Mouse (Mus musculus) macrophage (primary cell): ENCODE measurements at regions not wholly inside any gene's neighbourhood (a gene's known extent, or its start where the extent isn't known, plus 50 kb on each side); places are given as distances from the start of the nearest gene placed in this dataset.
"Not testable (repeated sequence)": the region's sequence is repeated elsewhere in the genome, so short reads cannot be mapped to it uniquely, and the experiment has no call there.

Experiments
- H3K27ac ChIP-seq: fragments of 350-480 bp; formaldehyde crosslinking; 2 replicates; pipeline ENCODE4 v1.9.0; 2021
- H3K36me3 ChIP-seq: fragments of 350-480 bp; formaldehyde crosslinking; 2 replicates; pipeline ENCODE4 v1.9.0; 2021; ENCODE audit errors: inconsistent target
- H3K4me3 ChIP-seq: fragments of 350-480 bp; formaldehyde crosslinking; 2 replicates; pipeline ENCODE4 v1.9.0; 2021; ENCODE audit errors: inconsistent target
- H3K79me2 ChIP-seq: fragments of 350-480 bp; formaldehyde crosslinking; 2 replicates; pipeline ENCODE4 v1.9.0; 2021; ENCODE audit errors: inconsistent target
- WGBS: methylation state at CpG from one replicate; pipeline ENCODE4 v1.1.7; 2026; ENCODE audit warnings: inconsistent platforms; ENCODE audit not compliant: missing documents; 5-methylcytosine and 5-hydroxymethylcytosine counted together

GRCm38 (mm10) chr16:29764376-29764775 lies 185.2 kb downstream of the Opa1 start:
- no peaks in the 10 kb centered on the region for H3K36me3 ChIP-seq
- H3K4me3 ChIP-seq: no peak overlapping the region
- no peak overlapping the region for H3K27ac ChIP-seq
- H3K79me2 ChIP-seq: no peaks in the 10 kb centered on the region
- WGBS: 80% methylated on average over 1 of the region's 1 CpGs

DNA sequence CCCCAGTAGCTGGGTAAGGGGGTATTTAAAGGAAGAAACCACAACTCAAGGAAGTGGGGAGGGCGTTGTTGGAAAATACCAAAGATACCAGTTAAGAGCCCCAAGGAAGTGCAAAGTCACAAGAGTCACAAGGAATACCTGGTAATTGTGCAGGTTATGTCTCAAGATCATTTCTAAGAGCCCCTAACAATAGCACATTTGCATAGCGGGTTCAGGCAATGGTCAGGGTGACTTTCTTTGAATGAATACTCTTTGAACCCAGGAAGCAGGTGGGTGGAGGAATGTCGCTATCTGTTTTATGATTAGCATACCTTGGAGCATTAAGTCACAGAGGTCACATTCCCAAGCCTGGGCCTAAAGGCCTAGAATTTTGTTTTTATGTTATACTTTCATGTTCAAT lies 186.7 kb downstream of the Opa1 start:
- WGBS: 84% methylated on average over 2 of the region's 3 CpGs

DNA sequence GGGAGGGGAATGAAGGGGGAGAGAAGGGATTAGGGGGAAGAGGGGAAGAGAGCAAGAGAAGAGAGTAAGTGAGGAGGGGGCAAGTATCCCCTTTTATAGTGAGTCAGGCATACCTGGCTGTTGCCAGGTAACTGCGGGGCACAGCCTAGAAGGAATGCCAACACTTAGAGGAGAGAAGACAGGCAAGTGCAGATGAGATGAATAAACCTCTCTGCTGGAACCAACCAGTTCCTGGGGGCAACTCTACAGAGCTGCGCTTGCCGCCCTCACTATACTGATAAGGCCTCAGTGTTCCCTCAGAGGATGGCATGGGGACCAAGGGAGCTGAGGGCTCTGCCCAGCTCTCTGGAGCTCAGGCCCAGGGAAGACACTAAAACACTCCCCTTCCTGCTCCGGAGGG lies 192.2 kb downstream of the Opa1 start:
- H3K36me3 ChIP-seq: no peaks in the 10 kb centered on the region
- 80% methylated on average over 3 of the region's 4 CpGs for WGBS
- H3K79me2 ChIP-seq: no peaks in the 10 kb centered on the region
- no peak overlapping the region for H3K27ac ChIP-seq
- no peak overlapping the region for H3K4me3 ChIP-seq

More for the DNA sequence above, 186.7 kb downstream of the Opa1 start:
- not testable (repeated sequence) for H3K27ac ChIP-seq, H3K36me3 ChIP-seq, H3K79me2 ChIP-seq, H3K4me3 ChIP-seq

GRCm38 (mm10) chr16:29771728-29772608 lies 192.8 kb downstream of the Opa1 start:
- 74% methylated on average over 13 of the region's 13 CpGs for WGBS
- no peaks in the 10 kb centered on the region for H3K36me3 ChIP-seq
- no peak overlapping the region for H3K4me3 ChIP-seq
- H3K27ac ChIP-seq: no peak overlapping the region
- no peaks in the 10 kb centered on the region for H3K79me2 ChIP-seq

DNA sequence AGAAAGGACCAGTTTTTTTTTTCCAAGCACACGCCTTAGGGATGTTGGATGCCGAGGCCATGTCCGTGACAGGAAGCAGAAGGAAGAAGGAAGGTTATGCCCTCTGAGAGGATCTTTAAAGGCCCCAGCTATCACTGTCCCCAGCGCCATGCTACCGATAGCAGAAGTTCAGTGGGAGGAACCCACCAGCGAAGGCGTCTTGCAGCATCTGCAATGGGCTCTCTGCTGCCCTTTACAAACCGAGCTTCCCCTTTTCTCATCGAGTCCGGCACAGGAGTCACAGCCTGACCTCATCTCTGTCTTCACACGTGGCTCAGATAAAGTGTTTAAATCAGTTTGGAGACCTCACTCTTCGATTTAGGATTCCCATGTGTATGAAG lies 193.5 kb downstream of the Opa1 start:
- no peaks in the 10 kb centered on the region for H3K36me3 ChIP-seq
- H3K79me2 ChIP-seq: no peaks in the 10 kb centered on the region
- H3K4me3 ChIP-seq: no peak overlapping the region
- WGBS: 16% methylated on average over 12 of the region's 12 CpGs
- no peak overlapping the region for H3K27ac ChIP-seq

DNA sequence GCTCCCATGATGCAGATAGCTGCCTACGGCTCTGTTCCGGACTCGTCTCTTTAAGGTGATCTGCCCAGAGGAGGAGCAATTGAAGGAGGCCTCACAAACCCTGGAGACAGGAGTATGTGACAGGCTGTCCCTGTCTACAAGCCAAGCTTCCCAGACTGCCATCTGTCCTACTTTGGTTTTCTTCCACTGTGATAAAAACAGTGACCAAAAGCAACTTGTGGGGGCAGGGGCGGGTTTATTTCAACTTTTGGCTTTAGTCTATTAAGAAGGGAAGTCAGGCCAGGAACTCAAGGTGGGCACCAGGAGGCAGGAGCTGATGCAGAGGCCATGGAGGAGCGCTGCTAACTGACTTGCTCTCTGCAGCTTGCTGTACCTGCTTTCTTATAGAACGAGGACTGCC lies 193.9 kb downstream of the Opa1 start:
- Histone ChIP-seq H3K4me3 (no peak overlapping the region), H3K36me3 (no peaks in the 10 kb centered on the region), H3K27ac (no peak overlapping the region), H3K79me2 (no peaks in the 10 kb centered on the region)
- 90% methylated on average over 6 of the region's 6 CpGs for WGBS

GRCm38 (mm10) chr16:29774949-29775348 lies 195.8 kb downstream of the Opa1 start:
- no peak overlapping the region for H3K27ac ChIP-seq
- WGBS: 86% methylated on average over 2 of the region's 2 CpGs
- no peaks in the 10 kb centered on the region for H3K36me3 ChIP-seq
- H3K79me2 ChIP-seq: no peaks in the 10 kb centered on the region
- H3K4me3 ChIP-seq: no peak overlapping the region

- 0 out of 2 replicates have a peak overlapping the region, but pooled peaks have one; percentile 3 for H3K27ac ChIP-seq
- 37% methylated on average over 5 of the region's 5 CpGs for WGBS
Measured at GRCm38 (mm10) chr16:29775879-29776278, 196.7 kb downstream of the Opa1 start.

GRCm38 (mm10) chr16:29782441-29782840 lies 203.3 kb downstream of the Opa1 start:
- WGBS: 44% methylated on average over 4 of the region's 4 CpGs

More at GRCm38 (mm10) chr16:29775879-29776278, 196.7 kb downstream of the Opa1 start:
- Histone ChIP-seq H3K79me2 (no peaks in the 10 kb centered on the region), H3K36me3 (no peaks in the 10 kb centered on the region), H3K4me3 (no peak overlapping the region)

GRCm38 (mm10) chr16:29785114-29785513 lies 206.0 kb downstream of the Opa1 start:
- H3K36me3 ChIP-seq: no peaks in the 10 kb centered on the region
- H3K79me2 ChIP-seq: no peaks in the 10 kb centered on the region
- 94% methylated on average over 3 of the region's 3 CpGs for WGBS
- H3K27ac ChIP-seq: no peak overlapping the region
- H3K4me3 ChIP-seq: no peak overlapping the region

More at GRCm38 (mm10) chr16:29782441-29782840, 203.3 kb downstream of the Opa1 start:
- no peaks in the 10 kb centered on the region for H3K36me3 ChIP-seq
- H3K27ac ChIP-seq: no peak overlapping the region
- no peak overlapping the region for H3K4me3 ChIP-seq
- H3K79me2 ChIP-seq: no peaks in the 10 kb centered on the region

DNA sequence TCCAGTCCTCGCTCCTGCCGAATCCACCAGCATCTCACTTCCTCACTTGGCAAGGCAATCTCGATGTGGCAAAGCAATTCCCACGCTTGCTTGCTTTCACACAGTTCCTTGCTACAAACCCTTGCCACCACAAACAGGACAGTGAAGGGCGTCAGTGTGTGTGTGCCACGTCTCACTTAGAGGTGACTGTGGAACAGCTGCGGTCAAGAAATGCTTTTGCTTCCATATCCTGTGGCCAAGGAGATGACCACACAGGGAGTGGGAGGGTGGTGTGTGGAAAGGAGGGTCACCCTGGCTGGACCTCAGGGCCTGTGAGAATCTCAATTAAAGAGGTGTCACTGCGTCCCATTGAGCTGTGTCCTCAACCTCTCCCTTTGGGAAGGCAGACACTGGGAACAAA lies 207.4 kb downstream of the Opa1 start:
- 88% methylated on average over 8 of the region's 8 CpGs for WGBS
- Histone ChIP-seq H3K79me2 (no peaks in the 10 kb centered on the region), H3K36me3 (no peaks in the 10 kb centered on the region), H3K27ac (no peak overlapping the region), H3K4me3 (no peak overlapping the region)

- no peak overlapping the region for H3K27ac ChIP-seq
- no peak overlapping the region for H3K4me3 ChIP-seq
- H3K36me3 ChIP-seq: no peaks in the 10 kb centered on the region
- 98% methylated on average over 4 of the region's 5 CpGs for WGBS
- no peaks in the 10 kb centered on the region for H3K79me2 ChIP-seq
Measured at GRCm38 (mm10) chr16:29787633-29788511, 208.7 kb downstream of the Opa1 start.

- 84% methylated on average over 3 of the region's 3 CpGs for WGBS
- H3K27ac ChIP-seq: no peak overlapping the region
- no peaks in the 10 kb centered on the region for H3K79me2 ChIP-seq
- no peak overlapping the region for H3K4me3 ChIP-seq
- no peaks in the 10 kb centered on the region for H3K36me3 ChIP-seq
Measured at GRCm38 (mm10) chr16:29790064-29790463, 210.9 kb downstream of the Opa1 start.

- H3K27ac ChIP-seq: no peak overlapping the region
- no peaks in the 10 kb centered on the region for H3K79me2 ChIP-seq
- H3K4me3 ChIP-seq: no peak overlapping the region
- no peaks in the 10 kb centered on the region for H3K36me3 ChIP-seq
- WGBS: 84% methylated on average over 3 of the region's 3 CpGs
Measured at GRCm38 (mm10) chr16:29799250-29799649, 220.1 kb downstream of the Opa1 start.

DNA sequence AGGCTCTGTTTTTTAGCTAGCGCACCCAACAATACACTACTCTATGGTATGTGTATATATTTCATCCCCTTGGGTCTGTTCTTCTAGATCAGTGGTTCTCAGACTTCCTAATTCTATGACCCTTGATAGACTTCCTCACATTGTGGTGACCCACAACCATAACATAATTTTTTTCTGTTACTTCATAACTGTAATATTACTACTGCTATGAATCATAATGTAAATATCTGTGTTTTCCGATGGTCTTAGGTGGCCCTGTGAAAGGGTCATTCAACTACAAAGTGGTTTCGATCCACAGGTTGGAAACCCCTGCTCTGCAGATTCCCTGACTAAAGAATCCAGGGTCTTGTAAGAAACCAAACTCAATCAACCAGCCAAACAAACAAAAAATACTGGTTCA lies 220.8 kb downstream of the Opa1 start:
- no peak overlapping the region for H3K27ac ChIP-seq
- no peak overlapping the region for H3K4me3 ChIP-seq
- H3K36me3 ChIP-seq: no peaks in the 10 kb centered on the region
- H3K79me2 ChIP-seq: no peaks in the 10 kb centered on the region
- WGBS: 53% methylated on average over 2 of the region's 3 CpGs
